Mouse (Mus musculus): ENCODE data around the gene Usp20. TPM values are rescaled to one million over a fixed set of nuclear protein-coding genes. Genes with fewer than 3 reads are reported as not detected.
A peak's percentile ranks its signal among the peaks of the same experiment; 100 is the strongest.

Gene Usp20
- total and polyA plus RNA-seq, 2 experiments from 2014 or later: 30.4 to 43.0 TPM

- peak; percentile 67 for DNase-seq (ENCODE audit: low spot score)
- Histone ChIP-seq H3K36me3 (ENCODE audit: insufficient read depth, low read length) (no peaks in the 10 kb centered on the region; the same call in 1 of the 2 replicates), H3K4me1 (ENCODE audit: insufficient read depth, low read length) (peaks cover 9% of the 10 kb centered on the region; the same call in 1 of the 2 replicates), H3K9ac (replicated peaks; ENCODE audit: low read length) (no peak overlapping the region), H3K27me3 (ENCODE audit: insufficient read depth, low read length) (no peaks in the 10 kb centered on the region), H3K4me3 (ENCODE audit: low read length) (no peak overlapping the region), H3K27ac (peak overlapping the region; percentile 77), H3K4me2 (ENCODE audit: low read depth, low read length) (no peak overlapping the region), H3K9me3 (ENCODE audit: low read length) (no peaks in the 10 kb centered on the region)
- ATAC-seq: peak; percentile 57; the same call in 1 of the 2 replicates
- TF ChIP-seq CTCF (IDR thresholded peaks at IDR 0.05; ENCODE audit: low read depth): peak; percentile 29; the same call in 1 of the 2 replicates
- WGBS: 56% methylated on average over 11 of the region's 11 CpGs
Measured at GRCm38 (mm10) chr2:31066019-31066789, 84.1 kb downstream of the Usp20 start.

GRCm38 (mm10) chr2:31067059-31067595, 85.0 kb downstream of the Usp20 start:
- Histone ChIP-seq H3K27me3 (ENCODE audit: insufficient read depth, low read length) (no peaks in the 10 kb centered on the region), H3K9me3 (ENCODE audit: low read length) (no peaks in the 10 kb centered on the region), H3K36me3 (ENCODE audit: insufficient read depth, low read length) (no peaks in the 10 kb centered on the region), H3K4me2 (ENCODE audit: low read depth, low read length) (no peak overlapping the region), H3K9ac (replicated peaks; ENCODE audit: low read length) (no peak overlapping the region), H3K4me3 (ENCODE audit: low read length) (no peak overlapping the region), H3K4me1 (ENCODE audit: insufficient read depth, low read length) (peaks cover 9% of the 10 kb centered on the region; the same call in 1 of the 2 replicates), H3K27ac (peak overlapping the region; percentile 77)
- ATAC-seq (no peak), DNase-seq (ENCODE audit: low spot score) (peak; percentile 23)
- no peak for TF ChIP-seq CTCF (IDR thresholded peaks at IDR 0.05; ENCODE audit: low read depth)
- WGBS: 65% methylated on average over 13 of the region's 13 CpGs

GRCm38 (mm10) chr2:31067696-31068245, 85.7 kb downstream of the Usp20 start:
- DNase-seq (ENCODE audit: low spot score) (no peak), ATAC-seq (peak; percentile 31; the same call in 1 of the 2 replicates)
- Histone ChIP-seq H3K9me3 (ENCODE audit: low read length) (no peaks in the 10 kb centered on the region), H3K27me3 (ENCODE audit: insufficient read depth, low read length) (no peaks in the 10 kb centered on the region), H3K4me1 (ENCODE audit: insufficient read depth, low read length) (peaks cover 9% of the 10 kb centered on the region; the same call in 1 of the 2 replicates), H3K4me2 (ENCODE audit: low read depth, low read length) (no peak overlapping the region), H3K27ac (peak overlapping the region; percentile 77), H3K36me3 (ENCODE audit: insufficient read depth, low read length) (no peaks in the 10 kb centered on the region), H3K9ac (replicated peaks; ENCODE audit: low read length) (no peak overlapping the region), H3K4me3 (ENCODE audit: low read length) (no peak overlapping the region)
- no peak for TF ChIP-seq CTCF (IDR thresholded peaks at IDR 0.05; ENCODE audit: low read depth)
- 37% methylated on average over 7 of the region's 7 CpGs for whole genome bisulfite sequencing

- Histone ChIP-seq H3K27me3 (ENCODE audit: insufficient read depth, low read length) (no peaks in the 10 kb centered on the region), H3K4me1 (ENCODE audit: insufficient read depth, low read length) (peaks cover 9% of the 10 kb centered on the region; the same call in 1 of the 2 replicates), H3K4me3 (ENCODE audit: low read length) (no peak overlapping the region), H3K36me3 (ENCODE audit: insufficient read depth, low read length) (no peaks in the 10 kb centered on the region), H3K9me3 (ENCODE audit: low read length) (no peaks in the 10 kb centered on the region), H3K4me2 (ENCODE audit: low read depth, low read length) (no peak overlapping the region), H3K9ac (replicated peaks; ENCODE audit: low read length) (no peak overlapping the region), H3K27ac (peak overlapping the region; percentile 77)
- TF ChIP-seq CTCF (IDR thresholded peaks at IDR 0.05; ENCODE audit: low read depth): no peak
- peak; percentile 80 for ATAC-seq
- DNase-seq (ENCODE audit: low spot score): peak; percentile 52
- WGBS: 11% methylated on average over 13 of the region's 13 CpGs
Measured at GRCm38 (mm10) chr2:31068246-31069113, 86.4 kb downstream of the Usp20 start.

GRCm38 (mm10) chr2:31069114-31069445, 87.0 kb downstream of the Usp20 start:
- Histone ChIP-seq H3K36me3 (ENCODE audit: insufficient read depth, low read length) (no peaks in the 10 kb centered on the region), H3K9ac (replicated peaks; ENCODE audit: low read length) (no peak overlapping the region), H3K4me2 (ENCODE audit: low read depth, low read length) (no peak overlapping the region), H3K27ac (peak overlapping the region; percentile 77), H3K9me3 (ENCODE audit: low read length) (no peaks in the 10 kb centered on the region), H3K27me3 (ENCODE audit: insufficient read depth, low read length) (no peaks in the 10 kb centered on the region), H3K4me3 (ENCODE audit: low read length) (no peak overlapping the region), H3K4me1 (ENCODE audit: insufficient read depth, low read length) (peaks cover 9% of the 10 kb centered on the region; the same call in 1 of the 2 replicates)
- TF ChIP-seq CTCF (IDR thresholded peaks at IDR 0.05; ENCODE audit: low read depth): no peak
- 61% methylated on average over 4 of the region's 4 CpGs for WGBS
- DNase-seq (ENCODE audit: low spot score) (no peak), ATAC-seq (no peak)

- Histone ChIP-seq H3K9me3 (ENCODE audit: low read length) (no peaks in the 10 kb centered on the region), H3K27ac (peak overlapping the region; percentile 77; the same call in 1 of the 2 replicates), H3K9ac (replicated peaks; ENCODE audit: low read length) (no peak overlapping the region), H3K36me3 (ENCODE audit: insufficient read depth, low read length) (no peaks in the 10 kb centered on the region), H3K4me2 (ENCODE audit: low read depth, low read length) (no peak overlapping the region), H3K4me3 (ENCODE audit: low read length) (no peak overlapping the region), H3K27me3 (ENCODE audit: insufficient read depth, low read length) (no peaks in the 10 kb centered on the region), H3K4me1 (ENCODE audit: insufficient read depth, low read length) (peaks cover 9% of the 10 kb centered on the region; the same call in 1 of the 2 replicates)
- no peak for DNase-seq (ENCODE audit: low spot score)
- WGBS: 84% methylated on average over 7 of the region's 7 CpGs
- no peak for ATAC-seq
- no peak for TF ChIP-seq CTCF (IDR thresholded peaks at IDR 0.05; ENCODE audit: low read depth)
Measured at GRCm38 (mm10) chr2:31069506-31069905, 87.4 kb downstream of the Usp20 start.

Other genes with a start within 250 kb of the Usp20 start
- gene 1700001O22Rik, start 178.6 kb upstream of the Usp20 start, total RNA-seq (2014; rRNA removed): 0.75 and 2.4 TPM in 2 replicates
- 1.8 and 2.6 TPM in 2 replicates for gene 1700001O22Rik, start 178.6 kb upstream of the Usp20 start, polyA plus RNA-seq (2015; fragmentation: Nextera tagmentation; extraction: Ambion mirVana)
- gene Ntmt1, start 174.5 kb upstream of the Usp20 start, total RNA-seq (2014; rRNA removed): 79.5 and 96.3 TPM in 2 replicates
- 95.9 and 99.6 TPM in 2 replicates for gene Ntmt1, start 174.5 kb upstream of the Usp20 start, polyA plus RNA-seq (2015; fragmentation: Nextera tagmentation; extraction: Ambion mirVana)
- gene Asb6, start 151.9 kb upstream of the Usp20 start, total RNA-seq (2014; rRNA removed): 49.1 and 53.5 TPM in 2 replicates
- gene Asb6, start 151.9 kb upstream of the Usp20 start, polyA plus RNA-seq (2015; fragmentation: Nextera tagmentation; extraction: Ambion mirVana): 36.6 and 37.4 TPM in 2 replicates
- 6.7 and 7.2 TPM in 2 replicates for gene Prrx2, start 147.3 kb upstream of the Usp20 start, total RNA-seq (2014; rRNA removed)
- 5.0 and 5.6 TPM in 2 replicates for gene Prrx2, start 147.3 kb upstream of the Usp20 start, polyA plus RNA-seq (2015; fragmentation: Nextera tagmentation; extraction: Ambion mirVana)
- gene Ptges, start 52.4 kb upstream of the Usp20 start, total RNA-seq (2014; rRNA removed): 3.6 and 13.3 TPM in 2 replicates
- 8.4 and 9.0 TPM in 2 replicates for gene Ptges, start 52.4 kb upstream of the Usp20 start, polyA plus RNA-seq (2015; fragmentation: Nextera tagmentation; extraction: Ambion mirVana)
- gene Tor1b, start 29.3 kb upstream of the Usp20 start, total RNA-seq (2014; rRNA removed): 22.9 and 25.4 TPM in 2 replicates
- gene Tor1b, start 29.3 kb upstream of the Usp20 start, polyA plus RNA-seq (2015; fragmentation: Nextera tagmentation; extraction: Ambion mirVana): 18.7 and 20.4 TPM in 2 replicates
- 62.4 and 64.0 TPM in 2 replicates for gene Tor1a, start 14.3 kb upstream of the Usp20 start, total RNA-seq (2014; rRNA removed)
- 81.5 and 83.2 TPM in 2 replicates for gene Tor1a, start 14.3 kb upstream of the Usp20 start, polyA plus RNA-seq (2015; fragmentation: Nextera tagmentation; extraction: Ambion mirVana)
- 19.7 and 22.2 TPM in 2 replicates for gene BC005624, start 78 bp upstream of the Usp20 start, total RNA-seq (2014; rRNA removed)
- 84.8 and 89.5 TPM in 2 replicates for gene BC005624, start 78 bp upstream of the Usp20 start, polyA plus RNA-seq (2015; fragmentation: Nextera tagmentation; extraction: Ambion mirVana)
- gene Fnbp1, start 159.7 kb downstream of the Usp20 start, total RNA-seq (2014; rRNA removed): 20.1 and 24.1 TPM in 2 replicates
- 31.0 and 32.1 TPM in 2 replicates for gene Fnbp1, start 159.7 kb downstream of the Usp20 start, polyA plus RNA-seq (2015; fragmentation: Nextera tagmentation; extraction: Ambion mirVana)
- 49.3 and 52.9 TPM in 2 replicates for gene Gpr107, start 170.0 kb downstream of the Usp20 start, total RNA-seq (2014; rRNA removed)
- 28.2 and 31.9 TPM in 2 replicates for gene Gpr107, start 170.0 kb downstream of the Usp20 start, polyA plus RNA-seq (2015; fragmentation: Nextera tagmentation; extraction: Ambion mirVana)